Mouse (Mus musculus): ENCODE measurements around the gene Cdca7l.
A peak's percentile ranks its signal among the peaks of the same experiment; 100 is the strongest.

Gene Cdca7l

GRCm38 (mm10) chr12:117809327-117810017, 5.4 kb downstream of the Cdca7l start:
- DNase-seq (ENCODE audit: low spot score in 2 of 2), result no peak

GRCm38 (mm10) chr12:117810074-117810473, 6.0 kb downstream of the Cdca7l start:
- DNase-seq (ENCODE audit: low spot score in 2 of 2), result no peak

GRCm38 (mm10) chr12:117820138-117820858, 16.2 kb downstream of the Cdca7l start:
- peak in 1 of 2 experiments; percentile 3 for DNase-seq (ENCODE audit: low spot score in 2 of 2)

- DNase-seq (ENCODE audit: low spot score in 2 of 2), result no peak
These were observed 16.8 kb downstream of the Cdca7l start for GRCm38 (mm10) chr12:117820859-117821221.

- no peak for DNase-seq (ENCODE audit: low spot score in 2 of 2)
These were observed 17.3 kb downstream of the Cdca7l start for GRCm38 (mm10) chr12:117821394-117821793.

- DNase-seq (ENCODE audit: low spot score in 2 of 2), result no peak
These were observed 24.3 kb downstream of the Cdca7l start for GRCm38 (mm10) chr12:117828350-117828749.

- DNase-seq (ENCODE audit: low spot score in 2 of 2), result no peak
These were observed 27.4 kb downstream of the Cdca7l start for GRCm38 (mm10) chr12:117831351-117831961.

- DNase-seq (ENCODE audit: low spot score in 2 of 2), result no peak
These were observed 28.1 kb downstream of the Cdca7l start for GRCm38 (mm10) chr12:117832190-117832589.

- no peak for DNase-seq (ENCODE audit: low spot score in 2 of 2)
These were observed 30.6 kb downstream of the Cdca7l start for GRCm38 (mm10) chr12:117834652-117835051.

- DNase-seq (ENCODE audit: low spot score in 2 of 2), result no peak
These were observed 31.3 kb downstream of the Cdca7l start for GRCm38 (mm10) chr12:117835371-117835770.

- no peak for DNase-seq (ENCODE audit: low spot score in 2 of 2)
These were observed 33.3 kb downstream of the Cdca7l start for GRCm38 (mm10) chr12:117837376-117837775.

GRCm38 (mm10) chr12:117840705-117841104, 36.6 kb downstream of the Cdca7l start:
- no peak for DNase-seq (ENCODE audit: low spot score in 2 of 2)

- DNase-seq (ENCODE audit: low spot score in 2 of 2), result no peak
These were observed 38.6 kb downstream of the Cdca7l start for GRCm38 (mm10) chr12:117842676-117843075.

GRCm38 (mm10) chr12:117843302-117844074, 39.4 kb downstream of the Cdca7l start:
- peak in 1 of 2 experiments; percentile 19 for DNase-seq (ENCODE audit: low spot score in 2 of 2)

GRCm38 (mm10) chr12:117844075-117844408, 40.0 kb downstream of the Cdca7l start:
- no peak for DNase-seq (ENCODE audit: low spot score in 2 of 2)

GRCm38 (mm10) chr12:117844917-117845316, 40.8 kb downstream of the Cdca7l start:
- DNase-seq (ENCODE audit: low spot score in 2 of 2), result no peak

GRCm38 (mm10) chr12:117848621-117849020, 44.5 kb downstream of the Cdca7l start:
- no peak for DNase-seq (ENCODE audit: low spot score in 2 of 2)

- no peak for DNase-seq (ENCODE audit: low spot score in 2 of 2)
These were observed 46.4 kb downstream of the Cdca7l start for GRCm38 (mm10) chr12:117850472-117850871.

GRCm38 (mm10) chr12:117853316-117853715, 49.2 kb downstream of the Cdca7l start:
- DNase-seq (ENCODE audit: low spot score in 2 of 2), result no peak

GRCm38 (mm10) chr12:117857023-117857422, 52.9 kb downstream of the Cdca7l start:
- DNase-seq (ENCODE audit: low spot score in 2 of 2), result no peak

- DNase-seq (ENCODE audit: low spot score in 2 of 2), result no peak
These were observed 53.8 kb downstream of the Cdca7l start for GRCm38 (mm10) chr12:117857884-117858283.

GRCm38 (mm10) chr12:117860840-117861239, 56.8 kb downstream of the Cdca7l start:
- no peak for DNase-seq (ENCODE audit: low spot score in 2 of 2)
